Mouse (Mus musculus) mature B cell (primary cell): ENCODE data around the gene Nrarp.

Source experiments
- in situ Hi-C: fragments of 300-500 bp; cut with MboI; formaldehyde crosslinking; loops from 2 replicates; pipeline ENCODE4 v1.14.3; 2019

The Nrarp gene

DNA sequence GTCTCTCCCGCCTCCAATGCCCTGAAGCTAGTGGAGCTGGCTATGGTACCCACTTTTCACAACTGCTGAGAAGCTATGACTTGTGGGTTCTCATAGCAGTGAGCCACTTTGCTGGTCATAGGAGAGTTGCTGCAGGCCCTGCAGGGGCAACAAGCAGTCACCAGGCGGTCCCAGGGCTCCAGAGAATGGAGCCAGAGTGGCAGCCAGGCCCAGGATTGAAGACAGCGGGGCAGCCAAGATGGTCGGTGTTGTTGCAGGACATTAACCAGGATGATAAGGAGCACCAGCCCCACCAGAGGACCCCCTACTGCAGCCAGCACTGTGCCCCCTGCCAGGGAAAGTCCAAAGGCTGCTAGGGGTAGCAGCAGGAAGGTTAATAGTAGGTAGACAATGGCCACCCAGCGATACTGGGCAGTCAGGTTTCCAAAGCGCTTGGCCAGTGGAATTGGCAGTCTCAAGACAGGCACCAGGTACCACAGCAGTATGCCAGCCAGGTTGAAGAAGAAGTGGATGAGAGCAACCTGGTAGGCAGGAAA lies 48.5 kb downstream of the Nrarp start:
- in situ Hi-C loops = no loop called here

GRCm38 (mm10) chr2:25229582-25229981 lies 49.0 kb downstream of the Nrarp start:
- in situ Hi-C loops = no loop called here

DNA sequence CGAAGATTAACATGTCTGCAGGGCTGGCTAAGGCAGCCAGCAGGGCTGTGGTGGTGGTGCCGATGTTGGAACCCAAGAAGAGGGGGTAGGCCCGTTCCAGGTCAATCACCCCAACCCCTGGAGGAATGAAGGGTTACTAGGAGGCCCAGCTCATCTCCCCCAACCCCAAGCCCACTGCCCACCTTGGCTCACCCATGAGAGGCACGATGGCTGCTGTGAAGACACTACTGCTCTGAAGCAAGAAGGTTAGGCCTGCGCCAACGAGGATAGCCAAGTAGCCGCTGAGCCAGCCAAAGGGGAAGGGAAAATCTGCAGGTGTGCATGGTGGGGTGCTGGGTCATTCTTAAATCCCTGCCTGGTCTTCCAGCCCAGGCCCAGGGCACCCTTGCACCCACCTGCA lies 50.0 kb downstream of the Nrarp start:
- in situ Hi-C loops = no loop called here

DNA sequence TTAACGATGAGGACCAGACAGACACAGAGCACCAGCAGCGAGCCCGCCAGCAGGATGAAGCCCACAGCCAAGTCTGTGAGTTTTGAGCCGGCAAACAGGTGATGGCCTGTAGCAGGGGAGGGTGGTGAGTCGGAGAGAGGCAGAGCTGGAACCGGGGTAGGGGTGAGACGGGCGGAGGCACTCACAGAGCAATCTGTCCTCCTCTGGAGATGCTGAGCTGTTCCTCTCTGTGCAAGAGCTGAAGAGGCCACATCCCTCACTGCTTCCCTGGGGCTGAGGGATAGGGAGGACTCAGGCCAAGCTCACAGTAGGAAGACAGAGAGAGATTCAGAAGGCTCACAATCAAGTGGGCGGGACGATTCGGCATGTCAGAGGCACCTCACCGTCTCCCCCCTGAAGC lies 50.5 kb downstream of the Nrarp start:
- in situ Hi-C loops = no loop called here
